16 mouse cellular contexts compared by ENCODE assay signal in genomic region chr10:4533873-4534272, GRCm38 (mm10). TPM values are rescaled to one million over a fixed set of nuclear protein-coding genes. Genes with fewer than 3 reads are reported as not detected.
DNase-seq lines count a peak whose midpoint lies in the region; ATAC-seq and TF ChIP-seq lines count a peak whose summit lies in the region.
"Had no signal": no experiment of that assay in that cellular context is flagged by ENCODE, and none has a peak within 500 bp of the region (broad histone marks: within the 10 kb centered on the region; RNA-seq: fewer than 3 reads in every experiment).

No protein-coding gene starts in this region.

- H3K4me1 ChIP-seq in kidney, postnatal 0 days (replicated peaks; ENCODE audit: insufficient read depth, low read length): peaks cover 5% of the 10 kb centered on the region; the same call in 1 of the 2 replicates
- H3K4me1 ChIP-seq: midbrain, embryonic 10.5 days had no signal

- 70% methylated on average over 11 of the region's 11 CpGs for WGBS in kidney, postnatal 0 days

- H3K9me3 ChIP-seq in kidney, postnatal 0 days (replicated peaks; ENCODE audit: low read length): no peaks in the 10 kb centered on the region
- H3K9me3 ChIP-seq: midbrain, embryonic 10.5 days had no signal

- ATAC-seq in kidney, postnatal 0 days (replicated peaks; ENCODE audit: low FRiP score, low read depth): no peak
- ATAC-seq: activated CD4-positive, CD25-positive, alpha-beta regulatory T cell, adult 4 months; forebrain, embryonic 16.5 days had no signal

- H3K36me3 ChIP-seq in kidney, postnatal 0 days (ENCODE audit: insufficient read depth, low read length): no peaks in the 10 kb centered on the region
- H3K36me3 ChIP-seq: midbrain, embryonic 10.5 days had no signal

- no peak overlapping the region for H3K4me2 ChIP-seq in kidney, postnatal 0 days (ENCODE audit: low read length)

- H3K4me3 ChIP-seq in kidney, postnatal 0 days (replicated peaks; ENCODE audit: low read depth, low read length): no peak overlapping the region
- H3K4me3 ChIP-seq: heart, adult 2 months; midbrain, embryonic 10.5 days had no signal

- intact Hi-C loops in gastrocnemius, postnatal 14 days (cut with DNase I; ENCODE audit: low total_unique reads): no loop called here
- intact Hi-C loops in left cerebral cortex, postnatal 4 days (cut with DNase I): no loop called here

- peak; percentile 32 for DNase-seq in gastrocnemius, postnatal 14 days
- DNase-seq in gastrocnemius, adult 8-10 months (ENCODE audit: low spot score in 2 of 2): no peak
- DNase-seq in left cerebral cortex, postnatal 4 days: peak; percentile 3
- DNase-seq in left cerebral cortex, adult 18-20 months (ENCODE audit: low spot score in 2 of 2): no peak
- peak; percentile 14 for DNase-seq in kidney, postnatal 0 days (ENCODE audit: low spot score)
- DNase-seq in ovary, postnatal 36 days (ENCODE audit: low spot score): peak; percentile 43
- no peak for DNase-seq in right cerebral cortex, postnatal 25 days
- no peak for DNase-seq in layer of hippocampus, postnatal 25 days (ENCODE audit: extremely low spot score in 1 of 2, low spot score in 1 of 2)
- DNase-seq: cerebellum, adult 2 months; heart, adult 2 months; lung, postnatal 14 days; thymus, adult 18-20 months had no signal

- H3K27ac ChIP-seq in kidney, postnatal 0 days: no peak overlapping the region
- H3K27ac ChIP-seq: heart, adult 2 months; midbrain, embryonic 10.5 days had no signal

- no peak for TF ChIP-seq CTCF in kidney, postnatal 0 days (IDR thresholded peaks at IDR 0.05; ENCODE audit: low read depth)

- H3K9ac ChIP-seq in kidney, postnatal 0 days (ENCODE audit: low read depth, low read length): no peak overlapping the region

- no peaks in the 10 kb centered on the region for H3K27me3 ChIP-seq in kidney, postnatal 0 days (ENCODE audit: insufficient read depth, low read length)

RNA-seq across cellular contexts. Expression of gene Ccdc170, which starts 51.6 kb away (rescaled TPM):
- total RNA-seq in gastrocnemius, postnatal 14 days (2021): under 1 TPM; 0.44 to 0.47 TPM
- 1 to 10 TPM in 1 of 4 experiments, under 1 TPM in 3; 0.56 to 1.4 (median 0.62) TPM for total RNA-seq in gastrocnemius, adult 8-10 months (2022)
- total RNA-seq in left cerebral cortex, postnatal 4 days (2021): under 1 TPM; 0.62 to 0.68 TPM
- total RNA-seq in left cerebral cortex, adult 18-20 months (2021): under 1 TPM; 0.47 to 0.98 TPM
- 1.0 and 1.3 TPM in 2 replicates for polyA plus RNA-seq in kidney, postnatal 0 days (2015; fragmentation: Nextera tagmentation; extraction: Ambion mirVana)
- 1 to 10 TPM in 1 of 2 experiments, under 1 TPM in 1; 0.32 to 1.3 TPM for total RNA-seq in layer of hippocampus, postnatal 25 days (2021)
- polyA plus RNA-seq: activated CD4-positive, CD25-positive, alpha-beta regulatory T cell, adult 4 months; liver, embryonic 16.5 days; midbrain, embryonic 10.5 days had no signal

Comparison
In these comparisons a context has a peak if more than half of its experiments do, and no peak if none do; other contexts are left out.
1. DNase-seq: peak in gastrocnemius, postnatal 14 days (single experiment), left cerebral cortex, postnatal 4 days (single experiment), kidney, postnatal 0 days (single experiment) and ovary, postnatal 36 days (single experiment); none in gastrocnemius, adult 8-10 months (0 of 2), left cerebral cortex, adult 18-20 months (0 of 2), right cerebral cortex, postnatal 25 days (single experiment) and layer of hippocampus, postnatal 25 days (0 of 2).